Mouse (Mus musculus) limb, embryonic 14.5 days (tissue): ENCODE data around the gene Zfp467. TPM values are rescaled to one million over a fixed set of nuclear protein-coding genes. Genes with fewer than 3 reads are reported as not detected.

ENCODE experiments used
- ATAC-seq: fragments of 200-750 bp; cut with Nextera tagmentation; 2 replicates; pipeline ENCODE4 v1.8.0; 2017; ENCODE audit warnings: low read depth, moderate number of reproducible peaks, moderate TSS enrichment; ENCODE audit not compliant: low FRiP score
- DNase-seq: peaks from one replicate; pipeline ENCODE4 v3.0.0-alpha.2; 2015; ENCODE audit warnings: low spot score
- H3K27ac ChIP-seq: fragments of 300-500 bp; sonication (generic); replicated peaks from 2 replicates; pipeline ENCODE4 v1.5.1; 2014; ENCODE audit warnings: low read depth, mild to moderate bottlenecking, low read length, moderate library complexity, mixed read lengths
- H3K27me3 ChIP-seq: fragments of 300-500 bp; sonication (generic); 2 replicates; pipeline ENCODE4 v1.6.1; 2014; ENCODE audit warnings: low read length, mixed read lengths; ENCODE audit not compliant: control insufficient read depth, insufficient read depth
- H3K36me3 ChIP-seq: fragments of 300-500 bp; sonication (generic); 2 replicates; pipeline ENCODE4 v1.6.1; 2014; ENCODE audit warnings: mild to moderate bottlenecking, low read length, moderate library complexity, mixed read lengths; ENCODE audit not compliant: control insufficient read depth, insufficient read depth
- H3K4me1 ChIP-seq: fragments of 300-500 bp; sonication (generic); 2 replicates; pipeline ENCODE4 v1.6.1; 2014; ENCODE audit warnings: antibody characterized with exemption, low read length, mixed read lengths; ENCODE audit not compliant: control insufficient read depth, insufficient read depth
- H3K4me2 ChIP-seq: fragments of 300-500 bp; sonication (generic); replicated peaks from 2 replicates; pipeline ENCODE4 v1.6.1; 2014; ENCODE audit warnings: low read depth, mild to moderate bottlenecking, low read length, moderate library complexity; ENCODE audit not compliant: severe bottlenecking
- H3K4me3 ChIP-seq: fragments of 300-500 bp; sonication (generic); replicated peaks from 2 replicates; pipeline ENCODE4 v1.5.1; 2014; ENCODE audit warnings: low read length
- H3K9ac ChIP-seq: fragments of 300-500 bp; sonication (generic); 2 replicates; pipeline ENCODE4 v1.6.1; 2014; ENCODE audit warnings: mild to moderate bottlenecking, low read depth, low read length, moderate library complexity; ENCODE audit not compliant: severe bottlenecking
- H3K9me3 ChIP-seq: fragments of 300-500 bp; sonication (generic); 2 replicates; pipeline ENCODE4 v1.6.1; 2016; ENCODE audit warnings: low read length; ENCODE audit not compliant: control insufficient read depth
- POLR2A ChIP-seq: fragments of 200-500 bp; IDR thresholded peaks from 2 replicates; pipeline ENCODE4 v1.8.0; 2012; ENCODE audit warnings: inconsistent platforms, mild to moderate bottlenecking, moderate library complexity, borderline replicate concordance; ENCODE audit not compliant: insufficient read depth, insufficient read length; ENCODE audit errors: extremely low read depth
- WGBS: fragments of 180-500 bp; shearing (Covaris S2); extraction: QIAGEN DNeasy Blood & Tissue Kit; methylation state at CpG from one replicate; pipeline ENCODE4 v1.1.7; 2014; 5-methylcytosine and 5-hydroxymethylcytosine counted together
- polyA plus RNA-seq, 2 experiments: library from polyadenylated mRNA; depleted of rRNA in 1 of 2; stranded (reverse) in 1 of 2; unstranded in 1 of 2; fragments of >200 nt; fragmentation: Nextera tagmentation in 1 of 2; extraction: Ambion mirVana in 1 of 2; gene quantifications; 2 replicates each; pipeline versions ENCODE4 v1.2.1 to v1.2.3; 2012 to 2014

Zfp467 gene
- polyA plus RNA-seq, 2 experiments = 29.3 to 43.5 TPM

DNA sequence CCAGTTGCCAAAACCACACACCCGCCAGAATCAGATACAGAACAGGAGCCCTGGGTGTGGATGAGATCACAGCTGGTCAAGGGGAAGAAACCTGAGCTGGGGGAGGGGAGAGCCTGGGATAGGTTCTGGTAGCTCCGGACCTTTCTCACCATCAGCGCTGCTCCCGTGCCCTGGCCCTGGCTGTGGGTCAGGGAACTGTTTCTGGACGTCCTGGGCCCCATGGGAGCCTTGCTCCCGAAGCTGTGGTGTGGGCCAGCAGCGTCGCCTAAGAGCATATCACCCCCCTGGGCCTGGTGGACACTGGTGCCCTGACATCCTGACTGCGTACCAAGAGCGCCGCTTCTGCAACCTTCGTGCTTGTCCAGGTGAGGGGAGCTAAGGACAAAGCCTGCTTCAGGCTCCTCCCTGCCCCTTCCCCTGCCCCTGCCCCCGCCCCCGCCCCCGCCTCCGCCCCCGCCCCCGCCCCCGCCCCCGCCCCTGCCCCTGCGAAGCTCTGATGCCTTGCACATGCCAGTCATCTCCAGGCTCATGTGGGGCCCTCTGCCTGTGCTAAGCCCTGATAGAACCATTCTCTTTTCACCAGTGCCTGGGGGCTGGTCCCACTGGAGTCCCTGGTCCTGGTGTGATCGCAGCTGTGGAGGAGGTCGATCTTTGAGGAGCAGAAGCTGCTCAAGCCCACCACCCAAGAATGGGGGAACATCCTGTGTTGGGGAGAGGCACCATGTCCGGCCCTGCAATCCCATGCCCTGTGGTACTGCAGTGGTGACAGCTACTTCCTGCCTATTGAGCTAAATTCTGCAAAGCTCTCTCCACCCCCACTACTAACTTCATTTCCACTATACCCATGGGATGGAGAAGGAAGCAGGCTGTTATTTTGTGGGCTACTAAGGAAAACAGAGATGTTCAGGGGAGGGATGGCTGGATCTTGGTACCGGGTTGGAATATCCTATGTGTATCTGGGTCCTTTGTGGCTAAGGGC, 42.4 kb upstream of the Zfp467 start:
- Histone ChIP-seq H3K27me3 (no peaks in the 10 kb centered on the region), H3K9me3 (no peaks in the 10 kb centered on the region), H3K4me1 (peaks cover 11% of the 10 kb centered on the region), H3K4me2 (peak overlapping the region; percentile 74), H3K27ac (no peak overlapping the region), H3K4me3 (peak overlapping the region; percentile 36), H3K9ac (peak overlapping the region; percentile 66), H3K36me3 (no peaks in the 10 kb centered on the region)
- peak; percentile 59 for ATAC-seq
- no peak for DNase-seq
- WGBS = 9% methylated on average over 19 of the region's 25 CpGs
- TF ChIP-seq POLR2A = no peak

DNA sequence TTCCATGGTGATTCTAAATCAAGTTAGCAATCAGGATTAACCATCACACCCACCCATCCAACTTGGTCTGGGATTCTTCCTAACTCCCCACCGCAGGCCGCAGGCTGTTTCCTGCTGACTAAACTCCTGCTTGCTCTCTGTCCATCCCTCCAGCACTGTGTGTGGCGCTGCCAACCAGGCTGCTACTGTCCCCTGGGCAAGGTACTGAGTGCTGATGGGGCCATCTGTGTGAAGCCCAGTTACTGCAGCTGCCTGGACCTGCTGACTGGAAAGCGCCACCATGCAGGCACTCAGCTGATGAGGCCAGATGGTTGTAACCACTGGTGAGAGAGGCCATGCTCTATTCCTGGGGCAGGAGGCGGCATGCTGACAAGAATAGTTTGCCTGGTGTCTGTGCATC, 36.9 kb upstream of the Zfp467 start:
- DNase-seq (no peak), ATAC-seq (no peak)
- H3K4me3 ChIP-seq = no peak overlapping the region
- no peak for TF ChIP-seq POLR2A
- no peaks in the 10 kb centered on the region for H3K9me3 ChIP-seq
- 73% methylated on average over 5 of the region's 5 CpGs for WGBS
- no peak overlapping the region; the same call in 1 of the 2 replicates for H3K9ac ChIP-seq
- no peak overlapping the region for H3K4me2 ChIP-seq
- H3K36me3 ChIP-seq = no peaks in the 10 kb centered on the region
- peaks cover 9% of the 10 kb centered on the region for H3K4me1 ChIP-seq
- H3K27ac ChIP-seq = no peak overlapping the region
- no peaks in the 10 kb centered on the region for H3K27me3 ChIP-seq

DNA sequence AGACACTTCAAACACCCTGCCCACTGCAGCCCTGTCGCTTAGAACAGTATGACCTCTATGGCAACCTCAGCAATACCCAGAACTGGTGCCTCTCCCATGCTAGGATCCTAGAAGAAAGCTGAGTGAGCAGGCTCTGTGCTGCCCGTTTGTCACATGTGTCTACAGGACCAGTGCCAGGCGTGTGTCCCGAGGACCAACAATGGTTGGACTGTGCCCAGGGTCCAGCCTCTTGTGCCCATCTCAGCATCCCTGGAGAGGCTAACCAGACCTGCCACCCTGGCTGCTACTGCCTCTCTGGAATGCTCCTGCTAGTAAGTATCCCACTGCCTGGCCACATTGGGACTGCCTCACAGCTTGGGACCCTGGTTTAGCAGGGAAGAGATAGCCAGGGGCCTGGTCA, 32.8 kb upstream of the Zfp467 start:
- no peak overlapping the region for H3K4me3 ChIP-seq
- peaks cover 6% of the 10 kb centered on the region; the same call in 1 of the 2 replicates for H3K4me1 ChIP-seq
- DNase-seq = no peak
- no peaks in the 10 kb centered on the region for H3K27me3 ChIP-seq
- H3K36me3 ChIP-seq = no peaks in the 10 kb centered on the region
- TF ChIP-seq POLR2A = no peak
- WGBS = 80% methylated on average over 4 of the region's 4 CpGs
- ATAC-seq = no peak
- no peaks in the 10 kb centered on the region for H3K9me3 ChIP-seq
- no peak overlapping the region for H3K27ac ChIP-seq
- no peak overlapping the region for H3K4me2 ChIP-seq
- H3K9ac ChIP-seq = no peak overlapping the region

DNA sequence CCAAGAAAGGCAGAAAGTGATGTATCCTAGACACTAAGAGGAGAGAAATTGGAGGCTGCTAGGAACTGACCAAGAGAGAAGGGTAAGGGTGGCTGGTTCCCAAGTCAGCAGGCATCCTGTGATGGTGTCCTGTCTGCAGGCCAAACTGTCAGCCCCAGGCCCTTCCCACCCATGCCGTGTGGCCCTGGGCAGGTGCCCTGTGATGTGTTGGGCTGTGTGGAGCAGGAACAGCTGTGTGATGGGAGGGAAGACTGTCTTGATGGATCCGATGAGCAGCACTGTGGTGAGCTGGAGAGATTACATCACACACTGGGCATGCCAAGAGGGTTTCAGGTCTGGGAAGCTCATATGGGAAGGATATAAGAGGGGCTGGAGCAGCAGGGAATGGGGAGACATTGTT, 25.1 kb upstream of the Zfp467 start:
- no peak for ATAC-seq
- H3K4me3 ChIP-seq = no peak overlapping the region
- no peak for DNase-seq

DNA sequence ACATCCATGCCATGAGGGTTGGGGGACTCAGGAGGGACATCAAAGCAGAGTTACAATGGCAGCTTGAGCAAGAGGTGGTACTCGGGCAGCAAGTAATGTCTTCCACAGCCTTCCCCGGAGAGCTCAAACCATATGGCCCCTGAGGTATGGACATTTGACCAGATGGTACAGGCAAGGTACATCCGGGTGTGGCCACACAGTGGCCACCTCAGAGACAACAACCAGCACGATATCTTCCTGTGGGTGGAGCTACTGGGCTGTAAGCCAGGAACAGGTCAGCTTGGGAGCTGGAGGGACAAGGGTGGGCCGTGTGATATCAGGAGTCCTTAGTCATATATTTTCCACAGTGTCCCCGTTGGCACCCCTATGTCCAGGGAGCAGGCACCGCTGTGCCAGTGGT, 21.9 kb upstream of the Zfp467 start:
- H3K4me3 ChIP-seq = no peak overlapping the region
- no peaks in the 10 kb centered on the region for H3K36me3 ChIP-seq
- H3K4me1 ChIP-seq = no peaks in the 10 kb centered on the region
- no peak overlapping the region for H3K4me2 ChIP-seq
- no peak for TF ChIP-seq POLR2A
- H3K27me3 ChIP-seq = no peaks in the 10 kb centered on the region
- H3K27ac ChIP-seq = no peak overlapping the region
- no peak overlapping the region for H3K9ac ChIP-seq
- H3K9me3 ChIP-seq = no peaks in the 10 kb centered on the region
- no peak for DNase-seq
- ATAC-seq = no peak
- WGBS = 75% methylated on average over 7 of the region's 7 CpGs

More for the DNA sequence above, 25.1 kb upstream of the Zfp467 start:
- Histone ChIP-seq H3K27me3 (no peaks in the 10 kb centered on the region), H3K9ac (no peak overlapping the region), H3K36me3 (no peaks in the 10 kb centered on the region), H3K9me3 (no peaks in the 10 kb centered on the region), H3K4me2 (no peak overlapping the region), H3K4me1 (no peaks in the 10 kb centered on the region), H3K27ac (no peak overlapping the region)
- TF ChIP-seq POLR2A = no peak
- 88% methylated on average over 2 of the region's 2 CpGs for WGBS
